Mouse (Mus musculus): ENCODE measurements around the gene Rsrc1. TPM values are rescaled to one million over a fixed set of nuclear protein-coding genes. Genes with fewer than 3 reads are reported as not detected.
A peak's percentile ranks its signal among the peaks of the same experiment; 100 is the strongest.
"Not testable (repeated sequence)": the region's sequence is repeated elsewhere in the genome, so short reads cannot be mapped to it uniquely, and the experiment has no call there.

Rsrc1 gene
- total RNA-seq, 2 experiments from 2014 or later, result 5.4 to 10.4 TPM

- no peak for ATAC-seq (replicated peaks; ENCODE audit: low FRiP score, poor library complexity, severe bottlenecking)
Observed at GRCm38 (mm10) chr3:66982181-66982911, 1.2 kb downstream of the Rsrc1 start.

GRCm38 (mm10) chr3:66983481-66983880 is 2.3 kb downstream of the Rsrc1 start:
- no peak for ATAC-seq (replicated peaks; ENCODE audit: low FRiP score, poor library complexity, severe bottlenecking)

GRCm38 (mm10) chr3:66985539-66986286 is 4.5 kb downstream of the Rsrc1 start:
- ATAC-seq (replicated peaks; ENCODE audit: low FRiP score, poor library complexity, severe bottlenecking), result peak; percentile 75

- no peak for ATAC-seq (replicated peaks; ENCODE audit: low FRiP score, poor library complexity, severe bottlenecking)
Observed at GRCm38 (mm10) chr3:66986287-66986560, 5.0 kb downstream of the Rsrc1 start.

GRCm38 (mm10) chr3:66996820-66997219 is 15.6 kb downstream of the Rsrc1 start:
- no peak for ATAC-seq (replicated peaks; ENCODE audit: low FRiP score, poor library complexity, severe bottlenecking)

- no peak for ATAC-seq (replicated peaks; ENCODE audit: low FRiP score, poor library complexity, severe bottlenecking)
Observed at GRCm38 (mm10) chr3:67036387-67037062, 55.3 kb downstream of the Rsrc1 start.

GRCm38 (mm10) chr3:67059755-67060154 is 78.6 kb downstream of the Rsrc1 start:
- no peak for ATAC-seq (replicated peaks; ENCODE audit: low FRiP score, poor library complexity, severe bottlenecking)

- no peak for ATAC-seq (replicated peaks; ENCODE audit: low FRiP score, poor library complexity, severe bottlenecking)
Observed at GRCm38 (mm10) chr3:67070575-67071488, 89.6 kb downstream of the Rsrc1 start.

GRCm38 (mm10) chr3:67073653-67074052 is 92.5 kb downstream of the Rsrc1 start:
- ATAC-seq (replicated peaks; ENCODE audit: low FRiP score, poor library complexity, severe bottlenecking), result not testable (repeated sequence)

- ATAC-seq (replicated peaks; ENCODE audit: low FRiP score, poor library complexity, severe bottlenecking), result no peak
Observed at GRCm38 (mm10) chr3:67075484-67075883, 94.3 kb downstream of the Rsrc1 start.

GRCm38 (mm10) chr3:67084742-67085141 is 103.6 kb downstream of the Rsrc1 start:
- no peak for ATAC-seq (replicated peaks; ENCODE audit: low FRiP score, poor library complexity, severe bottlenecking)

- no peak for ATAC-seq (replicated peaks; ENCODE audit: low FRiP score, poor library complexity, severe bottlenecking)
Observed at GRCm38 (mm10) chr3:67108428-67108827, 127.2 kb downstream of the Rsrc1 start.

GRCm38 (mm10) chr3:67116317-67116716 is 135.1 kb downstream of the Rsrc1 start:
- no peak for ATAC-seq (replicated peaks; ENCODE audit: low FRiP score, poor library complexity, severe bottlenecking)

GRCm38 (mm10) chr3:67132521-67132920 is 151.3 kb downstream of the Rsrc1 start:
- ATAC-seq (replicated peaks; ENCODE audit: low FRiP score, poor library complexity, severe bottlenecking), result no peak

- no peak for ATAC-seq (replicated peaks; ENCODE audit: low FRiP score, poor library complexity, severe bottlenecking)
Observed at GRCm38 (mm10) chr3:67135749-67136375, 154.7 kb downstream of the Rsrc1 start.

- no peak for ATAC-seq (replicated peaks; ENCODE audit: low FRiP score, poor library complexity, severe bottlenecking)
Observed at GRCm38 (mm10) chr3:67144952-67145351, 163.8 kb downstream of the Rsrc1 start.

GRCm38 (mm10) chr3:67146280-67146679 is 165.1 kb downstream of the Rsrc1 start:
- no peak for ATAC-seq (replicated peaks; ENCODE audit: low FRiP score, poor library complexity, severe bottlenecking)

GRCm38 (mm10) chr3:67147246-67147645 is 166.1 kb downstream of the Rsrc1 start:
- ATAC-seq (replicated peaks; ENCODE audit: low FRiP score, poor library complexity, severe bottlenecking), result no peak

- no peak for ATAC-seq (replicated peaks; ENCODE audit: low FRiP score, poor library complexity, severe bottlenecking)
Observed at GRCm38 (mm10) chr3:67197179-67197578, 216.0 kb downstream of the Rsrc1 start.

All from erythroid progenitor cell, adult 5-6 weeks (primary cell).